Mouse (Mus musculus) E14TG2a.4 (cell line): ENCODE data around the gene Serpina11.

Experiments used
- CTCF ChIP-seq: conservative IDR thresholded peaks from 2 replicates; pipeline ENCODE4 v1.5.1; 2014; ENCODE audit warnings: low read length
- NANOG ChIP-seq: IDR thresholded peaks from 2 replicates; pipeline ENCODE4 v1.6.1; 2014; ENCODE audit warnings: borderline replicate concordance, low read length, mixed read lengths
- POU5F1 ChIP-seq: IDR thresholded peaks from 2 replicates; pipeline ENCODE4 v1.6.1; 2014; ENCODE audit warnings: low read length, borderline replicate concordance

DNA sequence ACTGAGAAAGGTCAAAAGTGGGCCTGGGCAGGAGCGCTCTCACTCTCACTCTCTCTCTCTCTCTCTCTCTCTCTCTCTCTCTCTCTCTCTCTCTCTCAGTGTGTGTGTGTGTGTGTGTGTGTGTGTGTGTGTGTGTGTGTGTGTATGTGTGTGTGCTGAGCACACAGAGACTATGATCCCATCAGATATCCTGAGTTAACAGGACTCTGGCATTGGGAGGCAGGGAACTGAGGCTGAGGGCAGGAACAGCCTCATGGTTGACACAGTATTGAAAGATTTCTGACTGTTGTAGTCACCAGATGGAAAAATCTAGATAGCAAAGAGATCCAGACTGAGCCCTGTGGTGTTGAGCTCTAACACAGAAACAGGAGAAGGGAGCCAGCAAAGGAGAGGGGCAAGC, 44.0 kb upstream of the Serpina11 start:
- no peak for TF ChIP-seq CTCF
- no peak for TF ChIP-seq POU5F1
- no peak for TF ChIP-seq NANOG
